Mouse (Mus musculus) heart, postnatal 36 days (tissue): ENCODE data around the gene Fhl4. TPM values are rescaled to one million over a fixed set of nuclear protein-coding genes. Genes with fewer than 3 reads are reported as not detected.

Experiments
- DNase-seq, 2 experiments: peaks; one replicate each; pipeline ENCODE4 v3.0.0; 2021 to 2022
- intact Hi-C: fragments of 180-260 bp; cut with DNase I; formaldehyde crosslinking; loops from one replicate; pipeline ENCODE4 v1.15.1; 2025
- total RNA-seq, 2 experiments: library from RNA; stranded (reverse); gene quantifications; 2 replicates each; pipeline ENCODE4 v1.2.3; 2021

Fhl4 gene
- total RNA-seq, result under 1 TPM; 0.35 to 0.61 TPM

GRCm38 (mm10) chr10:85102247-85103084, at the start of gene Fhl4, which contains the start of gene Tmem263:
TSS of gene Fhl4 (minus strand) at chr10:85102495.
TSS of gene Tmem263 (plus strand) at chr10:85102627.
- intact Hi-C loops, result loop anchor here (2.0 to 5.0 kb wide), 2 partner anchors 24 to 180 kb away; no protein-coding TSS in a partner anchor
- DNase-seq, result peak; percentile 81 to 85

GRCm38 (mm10) chr10:85149226-85149625, 46.9 kb upstream of the Fhl4 start:
- intact Hi-C loops, result no loop called here
- DNase-seq, result no peak

DNA sequence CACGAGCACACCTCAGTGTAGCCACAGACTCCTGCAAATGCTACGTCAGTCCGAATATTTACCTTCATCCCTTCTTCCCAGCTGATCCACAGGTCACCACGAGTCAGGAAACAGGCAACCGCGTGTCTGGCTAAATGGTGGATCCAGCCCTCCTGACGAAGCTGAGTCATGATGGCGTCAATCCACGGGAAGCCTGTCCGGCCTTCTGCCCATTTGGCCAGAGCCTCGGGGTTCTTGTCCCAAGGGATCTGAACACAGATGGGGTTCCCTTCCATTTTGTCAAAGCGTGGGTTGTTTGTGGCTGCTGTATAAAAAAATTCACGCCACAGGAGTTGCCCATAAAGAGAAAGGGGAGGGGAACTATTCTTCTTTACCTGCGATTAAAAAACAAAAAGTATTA, 44.0 kb upstream of the Fhl4 start:
- DNase-seq, result no peak
- intact Hi-C loops, result no loop called here

GRCm38 (mm10) chr10:85141465-85141864, 39.2 kb upstream of the Fhl4 start:
- intact Hi-C loops, result no loop called here
- DNase-seq, result no peak

- intact Hi-C loops, result no loop called here
Measured at GRCm38 (mm10) chr10:85136573-85136972, 34.3 kb upstream of the Fhl4 start.

GRCm38 (mm10) chr10:85128453-85128852, 26.2 kb upstream of the Fhl4 start:
- intact Hi-C loops, result loop anchor here (5.0 kb wide), 1 partner anchor 81 kb away; no protein-coding TSS in a partner anchor
- DNase-seq, result peak in 1 of 2 experiments; percentile 16

More at GRCm38 (mm10) chr10:85136573-85136972, 34.3 kb upstream of the Fhl4 start:
- DNase-seq, result no peak

- intact Hi-C loops, result loop anchor here (2.0 to 5.0 kb wide), 2 partner anchors 25 to 80 kb away; partner anchors contain the start of genes Fhl4 and Tmem263
- DNase-seq, result peak; percentile 86 to 87
Measured at GRCm38 (mm10) chr10:85127395-85128287, 25.3 kb upstream of the Fhl4 start, which contains the start of gene Mterf2. TSS of gene Mterf2 (minus strand) at chr10:85128027.

GRCm38 (mm10) chr10:85125184-85125583, 22.9 kb upstream of the Fhl4 start:
- intact Hi-C loops, result loop anchor here (5.0 kb wide), 1 partner anchor 78 kb away; no protein-coding TSS in a partner anchor

DNA sequence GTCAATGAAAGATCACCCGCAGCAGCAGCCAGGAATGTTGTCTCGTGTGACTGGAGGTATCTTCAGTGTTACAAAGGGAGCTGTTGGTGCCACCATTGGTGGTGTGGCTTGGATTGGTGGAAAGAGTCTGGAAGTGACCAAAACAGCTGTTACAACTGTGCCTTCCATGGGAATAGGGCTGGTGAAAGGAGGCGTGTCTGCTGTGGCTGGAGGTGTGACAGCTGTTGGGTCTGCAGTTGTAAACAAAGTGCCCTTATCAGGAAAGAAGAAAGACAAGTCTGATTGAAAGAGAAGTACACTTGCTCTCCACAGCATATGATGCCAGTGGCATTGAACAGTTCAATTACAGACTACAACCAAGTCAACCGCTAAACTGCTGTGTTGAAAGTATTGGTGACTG, 12.1 kb upstream of the Fhl4 start:
- DNase-seq, result no peak
- intact Hi-C loops, result no loop called here

More at GRCm38 (mm10) chr10:85125184-85125583, 22.9 kb upstream of the Fhl4 start:
- no peak for DNase-seq

- peak; percentile 19 to 32 for DNase-seq
Measured at GRCm38 (mm10) chr10:85103085-85103885, 990 bp upstream of the Fhl4 start.

GRCm38 (mm10) chr10:85101841-85102240, 454 bp downstream of the Fhl4 start:
- no peak for DNase-seq

More at GRCm38 (mm10) chr10:85103085-85103885, 990 bp upstream of the Fhl4 start:
- intact Hi-C loops, result loop anchor here (2.0 to 5.0 kb wide), 2 partner anchors 24 to 181 kb away; no protein-coding TSS in a partner anchor

GRCm38 (mm10) chr10:85071605-85072152, 30.6 kb downstream of the Fhl4 start:
- intact Hi-C loops, result no loop called here
- DNase-seq, result no peak

More at GRCm38 (mm10) chr10:85101841-85102240, 454 bp downstream of the Fhl4 start:
- intact Hi-C loops, result loop anchor here (2.0 to 5.0 kb wide), 2 partner anchors 25 to 180 kb away; no protein-coding TSS in a partner anchor

- intact Hi-C loops, result no loop called here
- DNase-seq, result no peak
Measured at GRCm38 (mm10) chr10:85054876-85055275, 47.4 kb downstream of the Fhl4 start.

GRCm38 (mm10) chr10:85052451-85052850, 49.8 kb downstream of the Fhl4 start:
- DNase-seq, result no peak
- intact Hi-C loops, result no loop called here

- no peak for DNase-seq
- intact Hi-C loops, result no loop called here
Measured at GRCm38 (mm10) chr10:85050668-85051208, 51.6 kb downstream of the Fhl4 start.

DNA sequence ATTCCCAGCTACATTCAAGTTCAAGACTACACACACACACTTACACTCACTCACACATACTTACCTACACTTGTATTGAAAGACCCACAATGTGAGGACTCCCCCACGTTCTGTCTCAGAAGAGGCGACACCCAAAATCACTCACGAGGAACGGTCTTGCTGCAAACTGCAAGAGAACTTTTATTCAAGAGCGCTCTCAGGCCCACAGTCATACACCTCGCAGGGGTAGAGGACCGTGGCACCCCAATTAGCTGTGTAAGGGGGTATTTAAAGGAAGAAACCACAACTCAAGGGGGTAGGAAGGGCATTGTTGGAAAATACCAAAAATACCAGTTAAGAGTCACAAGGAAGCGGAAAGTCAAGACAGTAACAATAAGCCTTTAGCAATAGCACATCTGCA, 54.3 kb downstream of the Fhl4 start:
- intact Hi-C loops, result loop anchor here (5.0 to 10.0 kb wide), 3 partner anchors 79 to 531 kb away; partner anchors contain the start of genes Mterf2 and Ric8b
- no peak for DNase-seq

GRCm38 (mm10) chr10:85046585-85046984, 55.7 kb downstream of the Fhl4 start:
- intact Hi-C loops, result loop anchor here (1.0 to 10.0 kb wide), 4 partner anchors 81 to 529 kb away; partner anchors contain the start of genes Mterf2 and Ric8b
- DNase-seq, result peak in 1 of 2 experiments; percentile 30
